Mouse (Mus musculus) CD4-positive, CD25-positive, alpha-beta regulatory T cell, adult 2 months (primary cell): ENCODE data around the gene Bag5.

Experiments used
- DNase-seq: peaks from one replicate; pipeline ENCODE4 v3.0.0-alpha.2; 2012; ENCODE audit warnings: low read depth, low spot score

Bag5 gene

GRCm38 (mm10) chr12:111713004-111713651 is at the start of gene Bag5, which contains the start of gene Apopt1:
TSS of gene Bag5 (minus strand) at chr12:111713257.
TSS of gene Apopt1 (plus strand) at chr12:111713261.
- peak; percentile 97 for DNase-seq

GRCm38 (mm10) chr12:111760306-111760908 is 47.4 kb upstream of the Bag5 start:
- DNase-seq: no peak

GRCm38 (mm10) chr12:111759176-111760061 is 46.4 kb upstream of the Bag5 start:
- DNase-seq: peak; percentile 25

- peak; percentile 88 for DNase-seq
Measured at GRCm38 (mm10) chr12:111758381-111759175, 45.5 kb upstream of the Bag5 start, which contains the start of gene Klc1. TSS of gene Klc1 (plus strand) at chr12:111758849.

GRCm38 (mm10) chr12:111757561-111758325 is 44.7 kb upstream of the Bag5 start:
- no peak for DNase-seq

- no peak for DNase-seq
Measured at GRCm38 (mm10) chr12:111756698-111757082, 43.6 kb upstream of the Bag5 start.

- no peak for DNase-seq
Measured at GRCm38 (mm10) chr12:111756082-111756697, 43.1 kb upstream of the Bag5 start.

- DNase-seq: no peak
Measured at GRCm38 (mm10) chr12:111755231-111755630, 42.2 kb upstream of the Bag5 start.

GRCm38 (mm10) chr12:111754710-111755109 is 41.7 kb upstream of the Bag5 start:
- DNase-seq: no peak

GRCm38 (mm10) chr12:111753347-111753746 is 40.3 kb upstream of the Bag5 start:
- DNase-seq: no peak

GRCm38 (mm10) chr12:111752491-111752890 is 39.4 kb upstream of the Bag5 start:
- DNase-seq: no peak

- DNase-seq: no peak
Measured at GRCm38 (mm10) chr12:111750739-111751138, 37.7 kb upstream of the Bag5 start.

GRCm38 (mm10) chr12:111747421-111747820 is 34.4 kb upstream of the Bag5 start:
- DNase-seq: no peak

- peak; percentile 71 for DNase-seq
Measured at GRCm38 (mm10) chr12:111746091-111746490, 33.0 kb upstream of the Bag5 start.

- DNase-seq: no peak
Measured at GRCm38 (mm10) chr12:111745274-111745673, 32.2 kb upstream of the Bag5 start.

GRCm38 (mm10) chr12:111743981-111744423 is 30.9 kb upstream of the Bag5 start:
- no peak for DNase-seq

- no peak for DNase-seq
Measured at GRCm38 (mm10) chr12:111743419-111743818, 30.4 kb upstream of the Bag5 start.

- DNase-seq: no peak
Measured at GRCm38 (mm10) chr12:111741338-111741737, 28.3 kb upstream of the Bag5 start.

- DNase-seq: peak; percentile 51
Measured at GRCm38 (mm10) chr12:111738754-111739153, 25.7 kb upstream of the Bag5 start.

GRCm38 (mm10) chr12:111737370-111737769 is 24.3 kb upstream of the Bag5 start:
- DNase-seq: no peak
